Mouse (Mus musculus): ENCODE results near the gene Myo1h. TPM values are rescaled to one million over a fixed set of nuclear protein-coding genes. Genes with fewer than 3 reads are reported as not detected.
A peak's percentile ranks its signal among the peaks of the same experiment; 100 is the strongest.

Myo1h gene
- polyA plus RNA-seq, 1 experiment: 0.09 TPM

DNA sequence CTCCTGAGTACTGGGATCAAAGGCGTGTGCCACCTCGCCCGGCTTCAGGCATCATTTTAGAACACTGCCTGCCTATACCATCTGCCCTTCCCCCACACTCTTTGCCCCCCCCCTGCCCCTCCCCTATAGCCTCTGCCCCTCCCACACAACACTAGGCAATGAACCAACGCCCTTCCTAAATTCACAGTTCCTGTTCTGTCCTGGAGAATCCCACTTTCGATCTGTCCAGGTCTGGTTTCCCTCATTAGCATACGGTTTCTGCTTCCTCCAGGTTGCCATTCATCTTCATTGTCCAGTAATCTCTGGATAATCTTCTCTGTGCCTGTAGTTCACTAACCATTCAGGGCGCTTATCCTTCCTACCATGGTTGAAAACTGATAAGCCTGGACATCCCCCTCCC is 54.6 kb downstream of the Myo1h start:
- no peak for DNase-seq
- Histone ChIP-seq H3K36me3 (ENCODE audit: control insufficient read depth, insufficient read depth, low read length) (no peaks in the 10 kb centered on the region), H3K4me1 (ENCODE audit: control insufficient read depth, insufficient read depth, low read length) (no peaks in the 10 kb centered on the region), H3K27ac (ENCODE audit: insufficient read depth, low read depth, low read length) (no peak overlapping the region), H3K4me3 (ENCODE audit: insufficient read depth, low read depth, low read length) (no peak overlapping the region), H3K27me3 (replicated peaks; ENCODE audit: control insufficient read depth, insufficient read depth, low read length) (no peaks in the 10 kb centered on the region)
- WGBS: 80% methylated on average over 7 of the region's 7 CpGs
- TF ChIP-seq POLR2A (IDR thresholded peaks at IDR 0.05; ENCODE audit: low read depth, low read length) (no peak), CTCF (conservative IDR thresholded peaks at IDR 0.05; ENCODE audit: insufficient read depth, insufficient read length, low read depth, low read length) (no peak)

DNA sequence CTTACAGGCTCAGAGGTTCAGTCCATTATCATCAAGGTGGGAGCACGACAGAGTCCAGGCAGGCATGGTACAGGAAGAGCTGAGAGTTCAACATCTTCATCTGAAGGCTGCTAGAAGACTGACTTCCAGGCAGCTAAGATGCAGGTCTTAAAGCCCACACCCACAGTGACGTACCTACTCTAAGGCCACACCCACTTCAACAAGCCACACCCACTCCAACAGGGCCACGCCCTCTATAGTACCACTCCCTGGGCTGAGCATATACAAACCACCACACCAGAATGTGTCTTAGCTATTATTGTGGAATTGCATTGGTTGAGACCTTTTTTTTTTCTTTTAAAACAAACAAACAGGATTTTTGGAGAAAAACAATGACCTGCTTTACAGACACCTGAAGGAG is 56.6 kb downstream of the Myo1h start:
- H3K27me3 ChIP-seq (replicated peaks; ENCODE audit: control insufficient read depth, insufficient read depth, low read length): no peaks in the 10 kb centered on the region
- no peaks in the 10 kb centered on the region for H3K4me1 ChIP-seq (ENCODE audit: control insufficient read depth, insufficient read depth, low read length)
- no peak overlapping the region for H3K27ac ChIP-seq (ENCODE audit: insufficient read depth, low read depth, low read length)
- no peak overlapping the region for H3K4me3 ChIP-seq (ENCODE audit: insufficient read depth, low read depth, low read length)
- no peak for DNase-seq
- WGBS: 62% methylated on average over 3 of the region's 3 CpGs
- TF ChIP-seq POLR2A (IDR thresholded peaks at IDR 0.05; ENCODE audit: low read depth, low read length) (no peak), CTCF (conservative IDR thresholded peaks at IDR 0.05; ENCODE audit: insufficient read depth, insufficient read length, low read depth, low read length) (no peak)
- no peaks in the 10 kb centered on the region for H3K36me3 ChIP-seq (ENCODE audit: control insufficient read depth, insufficient read depth, low read length)

DNA sequence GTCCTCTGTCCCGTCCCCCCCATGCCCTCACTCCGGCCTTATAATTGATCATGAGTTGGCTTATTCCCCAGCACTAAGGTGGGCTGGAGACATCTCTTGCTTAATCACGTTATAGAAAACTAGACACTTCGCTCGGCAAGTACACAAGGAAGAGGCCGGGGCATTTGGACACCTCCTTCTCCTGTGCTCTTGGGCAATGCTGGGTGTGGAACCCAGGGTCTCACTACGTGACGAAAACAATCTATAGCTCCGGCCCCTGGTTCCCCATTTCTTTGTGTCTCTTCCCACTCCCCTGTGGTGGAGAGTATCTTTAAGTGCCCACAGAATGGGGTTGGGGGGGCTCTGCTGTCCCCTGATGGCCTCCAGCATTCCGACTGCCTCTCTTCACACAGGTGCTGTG is 58.0 kb downstream of the Myo1h start:
- H3K27ac ChIP-seq (ENCODE audit: insufficient read depth, low read depth, low read length): no peak overlapping the region
- H3K36me3 ChIP-seq (ENCODE audit: control insufficient read depth, insufficient read depth, low read length): no peaks in the 10 kb centered on the region
- TF ChIP-seq POLR2A (IDR thresholded peaks at IDR 0.05; ENCODE audit: low read depth, low read length) (no peak), CTCF (conservative IDR thresholded peaks at IDR 0.05; ENCODE audit: insufficient read depth, insufficient read length, low read depth, low read length) (no peak)
- 86% methylated on average over 10 of the region's 10 CpGs for WGBS
- H3K4me3 ChIP-seq (ENCODE audit: insufficient read depth, low read depth, low read length): no peak overlapping the region
- H3K4me1 ChIP-seq (ENCODE audit: control insufficient read depth, insufficient read depth, low read length): no peaks in the 10 kb centered on the region
- no peak for DNase-seq
- no peaks in the 10 kb centered on the region for H3K27me3 ChIP-seq (replicated peaks; ENCODE audit: control insufficient read depth, insufficient read depth, low read length)

DNA sequence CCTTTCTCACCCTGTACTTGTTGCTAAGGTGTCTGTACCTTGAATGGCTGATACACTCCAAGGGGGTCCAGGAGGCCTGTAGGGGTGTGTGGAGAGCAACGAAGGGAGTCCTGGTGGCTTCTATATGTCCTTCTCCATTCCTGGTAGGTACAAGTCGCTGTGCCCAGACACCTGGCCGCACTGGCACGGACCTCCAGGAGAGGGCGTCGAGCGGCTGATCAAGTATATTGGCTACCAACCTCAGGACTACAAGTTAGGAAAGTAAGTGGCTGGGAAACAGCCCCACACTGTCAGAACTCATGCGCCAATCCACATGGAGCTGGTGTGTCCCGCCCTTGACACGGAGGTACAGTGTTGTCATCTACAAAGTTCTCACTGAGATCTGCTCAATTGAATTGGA is 62.5 kb downstream of the Myo1h start:
- no peaks in the 10 kb centered on the region for H3K36me3 ChIP-seq (ENCODE audit: control insufficient read depth, insufficient read depth, low read length)
- no peaks in the 10 kb centered on the region for H3K4me1 ChIP-seq (ENCODE audit: control insufficient read depth, insufficient read depth, low read length)
- TF ChIP-seq POLR2A (IDR thresholded peaks at IDR 0.05; ENCODE audit: low read depth, low read length) (no peak), CTCF (conservative IDR thresholded peaks at IDR 0.05; ENCODE audit: insufficient read depth, insufficient read length, low read depth, low read length) (0 out of 2 replicates have a peak, but pooled peaks have one; percentile 20)
- H3K27ac ChIP-seq (ENCODE audit: insufficient read depth, low read depth, low read length): no peak overlapping the region
- H3K4me3 ChIP-seq (ENCODE audit: insufficient read depth, low read depth, low read length): no peak overlapping the region
- no peaks in the 10 kb centered on the region for H3K27me3 ChIP-seq (replicated peaks; ENCODE audit: control insufficient read depth, insufficient read depth, low read length)
- WGBS: 70% methylated on average over 10 of the region's 10 CpGs
- no peak for DNase-seq

DNA sequence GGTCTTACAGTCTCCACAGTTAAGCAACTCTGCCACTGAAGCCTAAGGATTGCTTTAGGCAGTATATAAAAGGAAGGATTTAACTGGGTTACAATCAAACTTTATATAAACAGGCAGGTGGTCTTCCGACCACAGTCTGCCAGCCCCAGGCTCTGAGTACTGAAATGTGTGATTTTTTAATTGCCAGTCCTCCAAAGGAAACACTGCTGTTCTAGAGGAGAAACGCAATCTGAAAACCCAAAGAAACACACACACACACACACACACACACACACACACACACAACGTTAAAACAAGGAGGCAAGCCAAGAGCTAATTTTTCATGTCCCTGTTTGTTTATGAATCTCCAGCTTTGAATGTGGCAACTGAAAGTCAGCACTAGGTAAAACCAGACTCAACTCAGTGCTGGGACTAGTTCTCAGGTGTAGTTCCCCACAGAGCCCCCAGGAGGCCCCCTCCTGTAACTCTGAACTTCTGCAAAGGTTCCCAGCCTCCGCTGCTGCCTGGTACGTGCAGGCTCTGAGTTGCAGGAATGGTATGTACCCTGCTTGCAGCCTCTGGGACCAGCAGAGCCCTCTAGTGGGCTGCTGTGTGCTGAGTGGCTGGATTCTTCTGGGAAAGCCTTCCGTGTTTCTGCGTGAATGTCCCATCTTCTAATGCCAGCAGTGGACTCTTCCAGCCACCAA is 67.4 kb downstream of the Myo1h start:
- no peak overlapping the region for H3K4me3 ChIP-seq (ENCODE audit: insufficient read depth, low read depth, low read length)
- H3K36me3 ChIP-seq (ENCODE audit: control insufficient read depth, insufficient read depth, low read length): no peaks in the 10 kb centered on the region
- H3K27me3 ChIP-seq (replicated peaks; ENCODE audit: control insufficient read depth, insufficient read depth, low read length): no peaks in the 10 kb centered on the region
- 16% methylated on average over 7 of the region's 7 CpGs for WGBS
- TF ChIP-seq CTCF (conservative IDR thresholded peaks at IDR 0.05; ENCODE audit: insufficient read depth, insufficient read length, low read depth, low read length): peak; percentile 67
- TF ChIP-seq POLR2A (IDR thresholded peaks at IDR 0.05; ENCODE audit: low read depth, low read length): no peak
- H3K27ac ChIP-seq (ENCODE audit: insufficient read depth, low read depth, low read length): no peak overlapping the region
- no peaks in the 10 kb centered on the region for H3K4me1 ChIP-seq (ENCODE audit: control insufficient read depth, insufficient read depth, low read length)
- DNase-seq: peak; percentile 88

DNA sequence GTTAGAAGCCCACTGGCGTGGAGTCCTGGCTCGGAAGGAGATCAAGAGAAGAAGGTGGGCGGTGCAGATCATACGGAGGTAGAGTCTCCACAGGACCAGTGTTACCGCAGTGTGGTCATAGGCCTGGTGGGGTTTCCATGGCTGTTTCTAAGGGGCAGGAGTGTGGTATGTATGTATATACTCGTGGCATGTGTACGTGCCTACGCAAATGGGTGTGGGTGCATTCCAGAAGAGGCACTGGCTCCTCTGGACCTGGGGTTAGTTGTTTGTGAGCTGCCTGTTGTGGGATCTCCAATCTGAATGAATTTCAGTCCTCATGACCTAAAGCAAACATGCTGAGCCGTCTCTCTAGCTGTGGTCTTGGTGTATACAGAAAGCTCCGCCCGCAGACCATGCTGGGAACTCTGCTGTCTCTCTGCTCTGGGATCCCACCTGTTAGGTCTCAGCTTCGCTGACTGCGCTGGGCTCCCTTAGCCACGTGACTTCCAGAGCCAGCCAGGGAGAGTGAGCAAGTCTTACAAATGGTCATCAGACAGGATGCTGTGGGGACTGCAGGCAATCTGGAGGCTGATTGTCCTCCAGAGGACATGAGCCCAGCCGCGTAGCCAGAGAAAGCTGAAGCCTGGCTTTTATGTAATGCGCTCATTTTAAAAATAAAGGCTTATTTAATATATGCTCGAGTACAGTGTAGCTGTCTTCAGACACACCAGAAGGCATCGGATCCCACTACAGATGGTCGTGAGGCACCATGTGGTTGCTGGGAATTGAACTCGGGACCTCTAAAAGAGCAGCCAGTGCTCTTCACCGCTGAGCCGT is 68.2 kb downstream of the Myo1h start:
- Histone ChIP-seq H3K36me3 (ENCODE audit: control insufficient read depth, insufficient read depth, low read length) (no peaks in the 10 kb centered on the region), H3K27me3 (replicated peaks; ENCODE audit: control insufficient read depth, insufficient read depth, low read length) (no peaks in the 10 kb centered on the region), H3K27ac (ENCODE audit: insufficient read depth, low read depth, low read length) (no peak overlapping the region), H3K4me3 (ENCODE audit: insufficient read depth, low read depth, low read length) (no peak overlapping the region), H3K4me1 (ENCODE audit: control insufficient read depth, insufficient read depth, low read length) (no peaks in the 10 kb centered on the region)
- DNase-seq: no peak
- WGBS: 52% methylated on average over 23 of the region's 23 CpGs
- TF ChIP-seq POLR2A (IDR thresholded peaks at IDR 0.05; ENCODE audit: low read depth, low read length) (no peak), CTCF (conservative IDR thresholded peaks at IDR 0.05; ENCODE audit: insufficient read depth, insufficient read length, low read depth, low read length) (no peak)

DNA sequence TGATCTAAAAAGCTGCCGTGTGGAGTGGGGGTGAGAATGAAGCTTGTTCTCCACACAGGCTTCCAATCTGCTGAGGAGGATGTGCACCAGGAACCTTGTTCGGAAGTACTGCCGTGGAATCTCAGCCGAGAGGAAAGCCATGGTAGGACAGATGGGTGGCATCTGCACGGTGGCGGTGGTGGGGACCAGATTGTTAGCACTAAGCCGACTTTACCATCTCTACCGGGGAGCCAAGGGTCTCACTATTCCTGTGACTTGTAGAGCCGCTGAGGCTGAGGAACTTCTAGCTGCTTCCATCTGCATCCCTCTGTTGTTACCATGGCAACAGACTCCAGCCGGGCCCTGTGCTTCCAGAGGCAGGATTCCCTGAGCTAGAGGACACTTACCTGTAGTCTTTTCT is 69.9 kb downstream of the Myo1h start:
- 79% methylated on average over 10 of the region's 10 CpGs for WGBS

More for the DNA sequence above, 69.9 kb downstream of the Myo1h start:
- no peaks in the 10 kb centered on the region for H3K27me3 ChIP-seq (replicated peaks; ENCODE audit: control insufficient read depth, insufficient read depth, low read length)
- H3K36me3 ChIP-seq (ENCODE audit: control insufficient read depth, insufficient read depth, low read length): no peaks in the 10 kb centered on the region
- H3K4me1 ChIP-seq (ENCODE audit: control insufficient read depth, insufficient read depth, low read length): no peaks in the 10 kb centered on the region
- no peak overlapping the region for H3K27ac ChIP-seq (ENCODE audit: insufficient read depth, low read depth, low read length)
- H3K4me3 ChIP-seq (ENCODE audit: insufficient read depth, low read depth, low read length): no peak overlapping the region
- TF ChIP-seq POLR2A (IDR thresholded peaks at IDR 0.05; ENCODE audit: low read depth, low read length) (no peak), CTCF (conservative IDR thresholded peaks at IDR 0.05; ENCODE audit: insufficient read depth, insufficient read length, low read depth, low read length) (no peak)
- no peak for DNase-seq
